Mouse (Mus musculus) liver, embryonic 14.5 days (tissue): Measurements from ENCODE around the gene C1ql4. TPM values are rescaled to one million over a fixed set of nuclear protein-coding genes. Genes with fewer than 3 reads are reported as not detected.

Experiments
- ATAC-seq: fragments of 200-750 bp; cut with Nextera tagmentation; 2 replicates; pipeline ENCODE4 v1.8.0; 2017; ENCODE audit warnings: moderate number of reproducible peaks, mild to moderate bottlenecking, moderate library complexity; ENCODE audit not compliant: insufficient read depth
- DNase-seq, 3 experiments: peaks; one replicate each; pipeline ENCODE4 v3.0.0-alpha.2; 2012 to 2013; ENCODE audit warnings: low read depth in 3 of 3, low spot score in 3 of 3
- H3K27ac ChIP-seq: fragments of 300-500 bp; sonication (generic); 2 replicates; pipeline ENCODE4 v1.5.1; 2014; ENCODE audit warnings: moderate library complexity, mild to moderate bottlenecking, control low read depth, inconsistent platforms
- H3K27me3 ChIP-seq: fragments of 300-500 bp; sonication (generic); 2 replicates; pipeline ENCODE4 v1.6.1; 2014; ENCODE audit warnings: mild to moderate bottlenecking, low read length, moderate library complexity; ENCODE audit not compliant: control insufficient read depth, insufficient read depth
- H3K36me3 ChIP-seq: fragments of 300-500 bp; sonication (generic); replicated peaks from 2 replicates; pipeline ENCODE4 v1.6.1; 2014; ENCODE audit warnings: low read depth; ENCODE audit not compliant: control insufficient read depth, insufficient read depth
- H3K4me1 ChIP-seq, 2 experiments: fragments of 200-500 bp in 1 of 2; fragments of 300-500 bp in 1 of 2; sonication (generic) in 1 of 2; replicated peaks; 2 replicates each; pipeline ENCODE4 v1.6.1; 2012 to 2014; ENCODE audit warnings: antibody characterized with exemption in 1 of 2, inconsistent platforms in 1 of 2, low read length in 1 of 2; ENCODE audit not compliant: control insufficient read depth in 2 of 2, insufficient read depth in 2 of 2
- H3K4me2 ChIP-seq: fragments of 300-500 bp; sonication (generic); 2 replicates; pipeline ENCODE4 v1.6.1; 2014; ENCODE audit warnings: low read depth, mild to moderate bottlenecking, control low read depth, moderate library complexity
- H3K4me3 ChIP-seq, 2 experiments: fragments of 200-500 bp in 1 of 2; fragments of 300-500 bp in 1 of 2; sonication (generic) in 1 of 2; 2 replicates each; pipeline ENCODE4 v1.5.1; 2012 to 2014; ENCODE audit warnings: low read depth in 2 of 2, low read length in 2 of 2, mild to moderate bottlenecking in 2 of 2, control low read depth in 1 of 2, inconsistent platforms in 1 of 2, moderate library complexity in 1 of 2; ENCODE audit not compliant: insufficient read depth in 1 of 2
- H3K9ac ChIP-seq: fragments of 300-500 bp; sonication (generic); replicated peaks from 2 replicates; pipeline ENCODE4 v1.6.1; 2014; ENCODE audit warnings: mild to moderate bottlenecking, control low read depth, moderate library complexity
- H3K9me3 ChIP-seq: fragments of 300-500 bp; sonication (generic); 2 replicates; pipeline ENCODE4 v1.6.1; 2016; ENCODE audit warnings: low read length, mixed read lengths; ENCODE audit not compliant: control insufficient read depth
- CTCF ChIP-seq: IDR thresholded peaks from 2 replicates; pipeline ENCODE4 v1.5.1; 2016; ENCODE audit warnings: antibody characterized with exemption, low read depth, control low read depth
- EP300 ChIP-seq: IDR thresholded peaks from 2 replicates; pipeline ENCODE4 v1.6.1; 2016; ENCODE audit warnings: antibody characterized with exemption, low read depth
- WGBS: fragments of 180-500 bp; shearing (Covaris S2); extraction: QIAGEN DNeasy Blood & Tissue Kit; methylation state at CpG from one replicate; pipeline ENCODE4 v1.1.7; 2014; ENCODE audit not compliant: insufficient replicate concordance; 5-methylcytosine and 5-hydroxymethylcytosine counted together
- polyA plus RNA-seq, 2 experiments: library from polyadenylated mRNA; depleted of rRNA in 1 of 2; stranded (reverse) in 1 of 2; unstranded in 1 of 2; fragments of >200 nt; fragmentation: Nextera tagmentation in 1 of 2; extraction: Ambion mirVana in 1 of 2; gene quantifications; 2 replicates each; pipeline versions ENCODE4 v1.2.1 to v1.2.3; 2012 to 2014

Gene C1ql4
- polyA plus RNA-seq, 2 experiments, result not detected

DNA sequence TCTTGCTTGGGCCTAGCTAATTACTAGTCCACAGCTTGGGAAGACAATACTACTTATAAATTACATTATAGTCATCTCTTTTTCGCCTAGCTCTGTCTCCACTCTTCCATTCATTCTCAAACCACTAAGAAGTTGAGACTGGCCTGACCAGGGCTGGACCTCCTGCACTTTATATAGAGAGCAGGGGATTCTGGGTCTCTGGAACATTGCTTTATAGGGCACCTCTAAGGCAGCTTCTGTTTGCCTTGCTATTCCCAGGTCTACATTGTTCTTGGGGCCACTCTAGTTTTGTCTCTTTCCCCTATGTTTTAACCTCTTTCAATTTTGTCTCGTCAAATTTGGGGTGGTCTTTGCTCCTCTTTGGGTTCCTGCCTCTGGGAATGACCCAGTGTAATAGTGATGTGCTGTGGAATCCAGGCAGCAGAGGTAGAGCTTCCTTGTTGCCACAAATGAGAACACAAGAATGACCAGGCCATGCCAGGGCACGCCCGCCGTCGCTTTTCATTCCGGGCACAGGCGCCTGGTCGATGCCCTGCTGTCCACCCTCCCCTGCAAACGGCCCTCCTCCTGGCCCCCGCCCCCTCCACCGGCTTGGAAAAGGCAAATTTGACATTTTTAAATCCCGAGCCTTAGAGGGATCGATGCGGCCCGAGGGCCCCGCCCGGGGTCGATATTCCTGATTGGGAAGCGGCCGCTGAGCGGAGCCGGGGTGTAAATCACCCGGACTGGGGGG, 8.6 kb upstream of the C1ql4 start:
- H3K27me3 ChIP-seq, result peaks cover 88% of the 10 kb centered on the region
- DNase-seq (no peak), ATAC-seq (no peak)
- WGBS, result 5% methylated on average over 24 of the region's 24 CpGs
- peak overlapping the region; percentile 52 for H3K4me2 ChIP-seq
- peak overlapping the region in 1 of 2 experiments; percentile 34; a peak in 2 of 4 replicates for H3K4me3 ChIP-seq
- no peaks in the 10 kb centered on the region for H3K36me3 ChIP-seq
- H3K27ac ChIP-seq, result no peak overlapping the region
- TF ChIP-seq EP300 (no peak), CTCF (no peak)
- no peaks in the 10 kb centered on the region for H3K9me3 ChIP-seq
- no peak overlapping the region for H3K9ac ChIP-seq
- peaks cover 0 to 2% of the 10 kb centered on the region in 2 experiments; a peak in 1 of 4 replicates for H3K4me1 ChIP-seq

DNA sequence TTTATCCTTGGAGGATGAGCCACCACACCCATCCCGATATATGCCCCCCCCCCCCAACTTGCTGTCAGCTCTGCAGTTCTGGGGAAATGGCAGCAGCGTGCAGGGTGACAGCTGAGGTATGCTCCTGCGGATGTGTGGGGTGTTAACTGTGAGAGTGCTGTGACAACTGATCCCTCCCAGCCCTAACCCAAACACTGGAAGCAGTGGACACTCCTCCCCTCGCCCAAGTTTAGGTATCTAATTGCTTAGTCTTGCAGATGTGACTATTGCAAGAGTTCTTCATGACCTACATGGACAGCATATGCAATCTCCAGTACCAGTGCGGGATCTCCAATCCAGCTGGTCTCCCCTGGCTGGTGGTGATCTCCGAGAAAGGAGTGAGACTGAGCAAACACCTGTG, 7.7 kb upstream of the C1ql4 start:
- WGBS, result 7% methylated on average over 6 of the region's 6 CpGs

DNA sequence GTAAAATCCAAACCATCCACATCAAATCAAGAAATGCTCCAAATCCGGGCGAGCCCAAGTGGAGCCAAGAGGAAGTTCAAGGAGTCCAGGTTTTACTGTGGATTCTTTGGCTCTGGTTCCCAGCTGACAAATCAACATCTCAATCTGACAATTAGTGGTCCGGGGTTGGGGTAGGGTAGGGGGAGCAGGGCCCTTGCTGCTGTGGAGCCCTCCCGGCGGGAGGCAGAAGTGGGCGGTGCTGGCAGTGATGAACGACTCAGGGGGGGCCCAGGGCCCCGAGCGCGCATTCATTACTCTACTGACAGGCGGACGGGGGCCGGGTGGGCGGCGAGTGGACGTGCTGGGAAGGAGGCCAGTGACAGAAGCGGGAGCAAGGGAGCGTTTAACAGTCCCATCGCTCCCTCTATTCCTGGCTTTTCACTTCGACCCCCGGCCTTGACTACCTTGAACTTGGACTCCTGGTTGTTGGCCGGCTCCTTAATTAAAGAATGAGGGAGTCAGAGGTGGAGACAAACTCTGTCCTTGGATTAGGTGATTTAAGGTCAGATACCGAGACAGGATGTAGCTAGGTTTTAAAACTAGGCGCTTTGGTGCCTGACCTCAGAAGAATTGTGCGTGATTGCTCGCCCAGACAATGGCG, 7.1 kb upstream of the C1ql4 start:
- no peak for ATAC-seq
- no peak for TF ChIP-seq CTCF
- TF ChIP-seq EP300, result no peak
- Histone ChIP-seq H3K27me3 (peaks cover 97% of the 10 kb centered on the region), H3K9ac (no peak overlapping the region), H3K36me3 (no peaks in the 10 kb centered on the region), H3K4me2 (no peak overlapping the region), H3K4me1 (peaks cover 0 to 2% of the 10 kb centered on the region in 2 experiments; a peak in 1 of 4 replicates), H3K4me3 (no peak overlapping the region), H3K27ac (no peak overlapping the region), H3K9me3 (no peaks in the 10 kb centered on the region)
- WGBS, result 2% methylated on average over 27 of the region's 27 CpGs
- DNase-seq, result no peak

More for the DNA sequence above, 7.7 kb upstream of the C1ql4 start:
- Histone ChIP-seq H3K27ac (no peak overlapping the region), H3K36me3 (no peaks in the 10 kb centered on the region), H3K4me3 (no peak overlapping the region), H3K9me3 (no peaks in the 10 kb centered on the region), H3K4me2 (no peak overlapping the region), H3K27me3 (peaks cover 96% of the 10 kb centered on the region), H3K9ac (no peak overlapping the region), H3K4me1 (peaks cover 0 to 2% of the 10 kb centered on the region in 2 experiments; a peak in 1 of 4 replicates)
- DNase-seq (no peak), ATAC-seq (no peak)
- TF ChIP-seq CTCF (no peak), EP300 (no peak)

DNA sequence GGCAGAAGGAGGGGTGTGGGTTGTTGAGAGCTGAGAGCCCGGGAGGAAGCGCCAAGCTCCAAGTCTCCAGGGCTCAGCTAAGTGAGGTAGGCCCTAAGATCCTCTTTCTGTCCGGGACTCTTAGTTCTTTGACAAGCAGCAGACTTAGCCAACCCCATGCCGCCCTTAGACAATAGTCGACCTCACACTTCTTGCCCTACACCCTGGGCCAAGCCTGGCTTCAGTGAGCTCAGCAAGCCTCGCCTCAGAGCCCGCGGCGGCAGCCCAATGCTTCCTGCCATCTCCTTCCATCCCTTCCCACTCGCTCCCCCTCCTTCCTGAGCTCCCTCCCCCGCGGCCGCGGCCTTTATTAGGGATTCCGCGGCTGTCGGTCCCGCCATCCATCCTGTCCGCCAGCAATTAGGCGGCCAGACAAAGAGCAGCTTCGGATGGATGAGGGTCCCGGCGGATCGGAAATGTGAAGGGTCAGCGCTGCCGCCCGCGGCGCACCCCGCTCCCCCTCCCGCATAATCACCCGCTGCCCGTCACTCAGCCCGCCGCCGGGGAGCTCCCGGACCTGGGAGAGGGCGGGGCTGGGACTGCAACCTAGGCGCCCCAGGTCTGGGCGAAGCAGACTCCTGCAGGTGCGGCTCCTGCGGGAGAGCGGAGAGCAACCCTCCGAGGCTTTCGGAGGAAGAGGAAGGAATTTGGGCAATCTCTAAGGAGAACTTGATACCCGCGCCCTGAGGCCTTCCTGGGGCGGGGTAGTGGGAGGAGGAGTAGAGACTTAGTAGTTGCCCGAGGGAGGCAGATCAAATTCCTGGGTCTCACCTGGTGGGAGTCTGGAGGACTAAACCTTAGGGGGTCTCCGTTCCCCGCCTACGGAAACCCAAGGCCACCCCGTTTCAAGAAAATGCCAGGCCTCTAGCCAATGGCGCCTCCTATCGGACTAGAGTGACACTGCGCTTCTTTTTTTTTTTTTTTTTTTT, 6.0 kb upstream of the C1ql4 start:
- peak overlapping the region in 1 of 2 experiments; percentile 42; a peak in 3 of 4 replicates for H3K4me3 ChIP-seq

More for the DNA sequence above, 6.0 kb upstream of the C1ql4 start:
- H3K4me1 ChIP-seq, result peaks cover 0 to 4% of the 10 kb centered on the region in 2 experiments; a peak in 2 of 4 replicates
- no peak overlapping the region for H3K27ac ChIP-seq
- H3K27me3 ChIP-seq, result peaks cover 98% of the 10 kb centered on the region
- H3K9me3 ChIP-seq, result no peaks in the 10 kb centered on the region
- ATAC-seq, result no peak
- no peak for DNase-seq
- TF ChIP-seq CTCF (peak; percentile 46), EP300 (no peak)
- WGBS, result 2% methylated on average over 56 of the region's 56 CpGs
- no peak overlapping the region for H3K9ac ChIP-seq
- H3K36me3 ChIP-seq, result no peaks in the 10 kb centered on the region
- H3K4me2 ChIP-seq, result peak overlapping the region; percentile 62
